Mouse (Mus musculus) hindbrain, postnatal 0 days (tissue): ENCODE results near the gene Eya4. TPM values are rescaled to one million over a fixed set of nuclear protein-coding genes. Genes with fewer than 3 reads are reported as not detected.

Experiments used
- ATAC-seq: fragments of 200-750 bp; cut with Nextera tagmentation; 2 replicates; pipeline ENCODE4 v1.8.0; 2017; ENCODE audit warnings: mild to moderate bottlenecking, moderate TSS enrichment, moderate library complexity
- DNase-seq: peaks from one replicate; pipeline ENCODE4 v3.0.0-alpha.2; 2015; ENCODE audit warnings: low spot score
- H3K27ac ChIP-seq: fragments of 300-500 bp; sonication (generic); 2 replicates; pipeline ENCODE4 v1.5.1; 2014; ENCODE audit warnings: mild to moderate bottlenecking
- H3K27me3 ChIP-seq: fragments of 300-500 bp; sonication (generic); 2 replicates; pipeline ENCODE4 v1.6.1; 2014; ENCODE audit warnings: low read length, mixed read lengths; ENCODE audit not compliant: insufficient read depth
- H3K36me3 ChIP-seq: fragments of 300-500 bp; sonication (generic); 2 replicates; pipeline ENCODE4 v1.6.1; 2014; ENCODE audit warnings: low read length, mixed read lengths; ENCODE audit not compliant: insufficient read depth
- H3K4me1 ChIP-seq: fragments of 300-500 bp; sonication (generic); 2 replicates; pipeline ENCODE4 v1.6.1; 2014; ENCODE audit warnings: antibody characterized with exemption, low read length, mixed read lengths; ENCODE audit not compliant: insufficient read depth
- H3K4me2 ChIP-seq: fragments of 300-500 bp; sonication (generic); 2 replicates; pipeline ENCODE4 v1.6.1; 2014; ENCODE audit warnings: low read depth, mild to moderate bottlenecking, low read length, moderate library complexity, mixed read lengths
- H3K4me3 ChIP-seq: fragments of 300-500 bp; sonication (generic); 2 replicates; pipeline ENCODE4 v1.5.1; 2014; ENCODE audit warnings: low read length
- H3K9ac ChIP-seq: fragments of 300-500 bp; sonication (generic); replicated peaks from 2 replicates; pipeline ENCODE4 v1.6.1; 2014; ENCODE audit warnings: mild to moderate bottlenecking, low read length, moderate library complexity, mixed read lengths
- H3K9me3 ChIP-seq: fragments of 300-500 bp; sonication (generic); 2 replicates; pipeline ENCODE4 v1.6.1; 2016; ENCODE audit warnings: low read length, mixed read lengths
- CTCF ChIP-seq: IDR thresholded peaks from 2 replicates; pipeline ENCODE4 v1.5.1; 2016; ENCODE audit warnings: antibody characterized with exemption, control low read depth, low read depth
- WGBS: fragments of 180-500 bp; shearing (Covaris S2); extraction: QIAGEN DNeasy Blood & Tissue Kit; methylation state at CpG from one replicate; pipeline ENCODE4 v1.1.7; 2014; 5-methylcytosine and 5-hydroxymethylcytosine counted together
- polyA plus RNA-seq: library from polyadenylated mRNA; unstranded; fragments of >200 nt; fragmentation: Nextera tagmentation; extraction: Ambion mirVana; gene quantifications from 2 replicates; pipeline ENCODE4 v1.2.1, GENCODE M21; 2015
- total RNA-seq: library from RNA; depleted of rRNA; stranded (reverse); fragments of >200 nt; gene quantifications from 2 replicates; pipeline ENCODE4 v1.2.3, GENCODE M21; 2014

Gene Eya4
- total and polyA plus RNA-seq, 2 experiments from 2014 or later, result 0.60 to 1.4 TPM

- ATAC-seq (no peak), DNase-seq (no peak)
- no peak overlapping the region for H3K9ac ChIP-seq
- WGBS, result 90% methylated on average over 4 of the region's 4 CpGs
- no peak for TF ChIP-seq CTCF
- no peaks in the 10 kb centered on the region for H3K27me3 ChIP-seq
- no peaks in the 10 kb centered on the region for H3K9me3 ChIP-seq
- H3K4me2 ChIP-seq, result no peak overlapping the region
- no peaks in the 10 kb centered on the region for H3K4me1 ChIP-seq
- no peaks in the 10 kb centered on the region for H3K36me3 ChIP-seq
- H3K4me3 ChIP-seq, result no peak overlapping the region
- H3K27ac ChIP-seq, result no peak overlapping the region
Observed at GRCm38 (mm10) chr10:23235405-23235804, 115.2 kb downstream of the Eya4 start.

DNA sequence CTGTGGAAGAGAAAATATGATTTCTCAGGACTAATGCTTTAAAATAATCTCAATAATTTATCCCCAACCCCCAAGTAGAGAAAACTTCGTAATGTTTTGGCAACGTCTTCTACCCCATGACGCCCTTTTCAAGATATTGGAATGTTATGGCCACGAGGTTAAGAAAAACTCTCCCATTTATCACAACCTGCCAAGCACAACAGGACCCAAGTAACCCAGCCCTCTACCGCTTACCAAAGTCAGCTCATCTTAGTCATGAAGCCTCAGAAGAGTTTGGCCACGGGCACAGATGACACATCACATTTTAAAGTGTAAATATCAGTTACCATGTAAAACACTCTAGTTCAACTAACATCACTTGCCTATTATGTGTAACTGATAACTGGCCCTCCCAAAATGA is 117.2 kb downstream of the Eya4 start:
- ATAC-seq, result no peak
- H3K4me3 ChIP-seq, result no peak overlapping the region
- H3K9me3 ChIP-seq, result no peaks in the 10 kb centered on the region
- H3K4me1 ChIP-seq, result no peaks in the 10 kb centered on the region
- WGBS, result 64% methylated on average over 6 of the region's 6 CpGs
- DNase-seq, result no peak
- no peaks in the 10 kb centered on the region for H3K27me3 ChIP-seq
- no peaks in the 10 kb centered on the region for H3K36me3 ChIP-seq
- TF ChIP-seq CTCF, result no peak
- no peak overlapping the region for H3K4me2 ChIP-seq
- no peak overlapping the region for H3K9ac ChIP-seq
- no peak overlapping the region for H3K27ac ChIP-seq

DNA sequence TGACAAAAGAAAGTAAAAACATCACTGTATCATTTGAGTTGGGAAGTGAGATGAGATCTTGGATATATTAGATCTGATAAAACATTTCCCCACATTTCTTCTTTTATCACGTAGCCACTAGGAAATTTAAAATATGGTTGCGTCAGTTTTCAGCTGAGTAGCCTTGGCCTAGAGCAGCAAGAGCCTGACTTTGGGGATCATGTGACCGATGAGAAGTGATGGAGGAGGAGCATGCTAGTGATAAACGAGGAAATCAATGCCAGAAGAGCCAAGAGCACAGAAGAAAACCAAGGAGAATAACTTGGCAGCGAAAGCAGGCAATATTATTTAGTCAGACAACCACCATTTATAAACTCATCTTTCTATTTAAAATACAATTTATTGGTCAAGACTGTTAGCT is 119.7 kb downstream of the Eya4 start:
- no peak for TF ChIP-seq CTCF
- ATAC-seq (no peak; the same call in 1 of the 2 replicates), DNase-seq (no peak)
- Histone ChIP-seq H3K9ac (no peak overlapping the region), H3K9me3 (no peaks in the 10 kb centered on the region), H3K36me3 (no peaks in the 10 kb centered on the region), H3K27me3 (no peaks in the 10 kb centered on the region), H3K27ac (no peak overlapping the region), H3K4me2 (no peak overlapping the region), H3K4me1 (no peaks in the 10 kb centered on the region), H3K4me3 (no peak overlapping the region)
- WGBS, result 80% methylated on average over 5 of the region's 5 CpGs

- H3K27me3 ChIP-seq, result no peaks in the 10 kb centered on the region
- 86% methylated on average over 5 of the region's 5 CpGs for WGBS
- H3K27ac ChIP-seq, result no peak overlapping the region
- TF ChIP-seq CTCF, result no peak
- no peak overlapping the region for H3K4me3 ChIP-seq
- no peak for DNase-seq
- no peaks in the 10 kb centered on the region for H3K36me3 ChIP-seq
- no peak overlapping the region for H3K9ac ChIP-seq
- no peak for ATAC-seq
- H3K4me1 ChIP-seq, result no peaks in the 10 kb centered on the region
- no peak overlapping the region for H3K4me2 ChIP-seq
- H3K9me3 ChIP-seq, result no peaks in the 10 kb centered on the region
Observed at GRCm38 (mm10) chr10:23223336-23223735, 127.2 kb downstream of the Eya4 start.

DNA sequence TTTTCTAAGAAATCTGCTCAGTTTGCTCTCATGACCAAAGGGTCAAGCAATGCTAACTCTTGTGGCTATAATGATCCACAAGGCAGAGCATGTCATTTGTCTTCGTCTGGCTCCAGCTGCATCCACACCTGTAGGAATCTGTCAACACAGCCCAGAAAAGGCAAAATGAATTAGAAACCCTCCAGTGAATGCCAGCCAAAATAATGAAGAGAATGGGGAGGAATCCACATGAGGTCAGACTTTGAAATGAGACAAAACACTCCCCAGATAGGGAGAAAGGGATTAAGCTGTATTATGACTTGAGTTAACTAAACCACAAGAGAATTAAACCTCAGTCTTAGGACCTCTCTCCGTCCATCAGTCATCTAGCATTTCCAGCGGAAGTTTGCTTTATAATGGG is 130.2 kb downstream of the Eya4 start:
- H3K4me2 ChIP-seq, result no peak overlapping the region
- ATAC-seq (no peak), DNase-seq (no peak)
- H3K27me3 ChIP-seq, result no peaks in the 10 kb centered on the region
- H3K36me3 ChIP-seq, result no peaks in the 10 kb centered on the region
- WGBS, result 25% methylated on average over 3 of the region's 3 CpGs
- TF ChIP-seq CTCF, result no peak
- no peak overlapping the region for H3K9ac ChIP-seq
- no peaks in the 10 kb centered on the region for H3K4me1 ChIP-seq
- H3K4me3 ChIP-seq, result no peak overlapping the region
- H3K27ac ChIP-seq, result no peak overlapping the region
- no peaks in the 10 kb centered on the region for H3K9me3 ChIP-seq

DNA sequence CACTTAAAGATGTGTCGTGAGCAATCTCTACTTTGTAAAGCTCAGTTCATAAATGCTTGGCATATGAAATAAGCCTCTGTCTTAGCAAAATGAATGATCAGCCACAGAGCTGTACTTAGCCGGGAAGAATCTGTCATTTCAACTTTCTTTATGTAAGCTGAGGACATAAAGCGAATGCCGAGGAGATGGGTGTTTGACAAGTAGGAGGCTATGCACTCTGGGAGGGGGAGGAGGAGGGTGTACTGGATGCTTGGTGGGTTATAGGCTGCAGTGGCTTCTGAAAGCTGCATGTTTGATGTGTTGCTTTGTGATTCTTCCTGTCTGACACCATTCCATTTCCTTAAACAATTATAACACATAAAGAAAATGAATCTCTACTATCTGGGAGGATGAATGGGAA is 133.8 kb downstream of the Eya4 start:
- Histone ChIP-seq H3K4me2 (no peak overlapping the region), H3K27ac (no peak overlapping the region), H3K27me3 (no peaks in the 10 kb centered on the region), H3K9ac (no peak overlapping the region), H3K9me3 (no peaks in the 10 kb centered on the region), H3K36me3 (no peaks in the 10 kb centered on the region), H3K4me3 (no peak overlapping the region), H3K4me1 (no peaks in the 10 kb centered on the region)
- TF ChIP-seq CTCF, result no peak
- DNase-seq, result no peak
- WGBS, result 45% methylated on average over 4 of the region's 4 CpGs
- no peak for ATAC-seq

DNA sequence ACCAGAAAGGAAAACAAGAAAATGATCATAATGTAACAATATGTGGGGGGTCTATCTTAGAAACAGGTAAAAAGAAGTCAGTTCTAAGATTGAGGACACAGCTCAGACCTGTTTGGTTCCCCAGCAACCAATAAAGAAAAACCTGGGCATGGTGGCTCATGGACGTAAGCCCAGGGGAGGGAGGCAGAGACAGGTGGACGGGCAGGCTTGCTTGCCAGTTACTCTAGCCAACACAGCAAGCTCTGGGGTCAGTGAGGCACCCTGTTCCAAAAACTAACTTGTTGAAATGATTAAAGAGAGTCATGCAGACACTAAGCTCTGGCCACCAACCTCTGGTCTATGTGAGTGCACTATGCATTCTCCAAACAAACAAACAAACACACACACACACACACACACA is 139.2 kb downstream of the Eya4 start:
- DNase-seq (no peak), ATAC-seq (no peak)
- TF ChIP-seq CTCF, result no peak
- H3K36me3 ChIP-seq, result no peaks in the 10 kb centered on the region
- H3K4me1 ChIP-seq, result no peaks in the 10 kb centered on the region
- H3K27me3 ChIP-seq, result no peaks in the 10 kb centered on the region
- no peak overlapping the region for H3K9ac ChIP-seq
- 61% methylated on average over 2 of the region's 2 CpGs for WGBS
- H3K4me2 ChIP-seq, result no peak overlapping the region
- no peak overlapping the region for H3K27ac ChIP-seq
- no peaks in the 10 kb centered on the region for H3K9me3 ChIP-seq
- no peak overlapping the region for H3K4me3 ChIP-seq
